Mouse (Mus musculus) liver, embryonic 14.5 days (tissue): ENCODE results near the gene Ncapg. TPM values are rescaled to one million over a fixed set of nuclear protein-coding genes. Genes with fewer than 3 reads are reported as not detected.
A peak's percentile ranks its signal among the peaks of the same experiment; 100 is the strongest.

Experiments
- ATAC-seq: fragments of 200-750 bp; cut with Nextera tagmentation; 2 replicates; pipeline ENCODE4 v1.8.0; 2017; ENCODE audit warnings: moderate number of reproducible peaks, mild to moderate bottlenecking, moderate library complexity; ENCODE audit not compliant: insufficient read depth
- DNase-seq, 3 experiments: peaks; one replicate each; pipeline ENCODE4 v3.0.0-alpha.2; 2012 to 2013; ENCODE audit warnings: low read depth in 3 of 3, low spot score in 3 of 3
- H3K27ac ChIP-seq: fragments of 300-500 bp; sonication (generic); 2 replicates; pipeline ENCODE4 v1.5.1; 2014; ENCODE audit warnings: moderate library complexity, mild to moderate bottlenecking, control low read depth, inconsistent platforms
- H3K27me3 ChIP-seq: fragments of 300-500 bp; sonication (generic); 2 replicates; pipeline ENCODE4 v1.6.1; 2014; ENCODE audit warnings: mild to moderate bottlenecking, low read length, moderate library complexity; ENCODE audit not compliant: control insufficient read depth, insufficient read depth
- H3K36me3 ChIP-seq: fragments of 300-500 bp; sonication (generic); replicated peaks from 2 replicates; pipeline ENCODE4 v1.6.1; 2014; ENCODE audit warnings: low read depth; ENCODE audit not compliant: control insufficient read depth, insufficient read depth
- H3K4me1 ChIP-seq, 2 experiments: fragments of 200-500 bp in 1 of 2; fragments of 300-500 bp in 1 of 2; sonication (generic) in 1 of 2; replicated peaks; 2 replicates each; pipeline ENCODE4 v1.6.1; 2012 to 2014; ENCODE audit warnings: antibody characterized with exemption in 1 of 2, inconsistent platforms in 1 of 2, low read length in 1 of 2; ENCODE audit not compliant: control insufficient read depth in 2 of 2, insufficient read depth in 2 of 2
- H3K4me2 ChIP-seq: fragments of 300-500 bp; sonication (generic); 2 replicates; pipeline ENCODE4 v1.6.1; 2014; ENCODE audit warnings: low read depth, mild to moderate bottlenecking, control low read depth, moderate library complexity
- H3K4me3 ChIP-seq, 2 experiments: fragments of 200-500 bp in 1 of 2; fragments of 300-500 bp in 1 of 2; sonication (generic) in 1 of 2; 2 replicates each; pipeline ENCODE4 v1.5.1; 2012 to 2014; ENCODE audit warnings: low read depth in 2 of 2, low read length in 2 of 2, mild to moderate bottlenecking in 2 of 2, control low read depth in 1 of 2, inconsistent platforms in 1 of 2, moderate library complexity in 1 of 2; ENCODE audit not compliant: insufficient read depth in 1 of 2
- H3K9ac ChIP-seq: fragments of 300-500 bp; sonication (generic); replicated peaks from 2 replicates; pipeline ENCODE4 v1.6.1; 2014; ENCODE audit warnings: mild to moderate bottlenecking, control low read depth, moderate library complexity
- H3K9me3 ChIP-seq: fragments of 300-500 bp; sonication (generic); 2 replicates; pipeline ENCODE4 v1.6.1; 2016; ENCODE audit warnings: low read length, mixed read lengths; ENCODE audit not compliant: control insufficient read depth
- CTCF ChIP-seq: IDR thresholded peaks from 2 replicates; pipeline ENCODE4 v1.5.1; 2016; ENCODE audit warnings: antibody characterized with exemption, low read depth, control low read depth
- EP300 ChIP-seq: IDR thresholded peaks from 2 replicates; pipeline ENCODE4 v1.6.1; 2016; ENCODE audit warnings: antibody characterized with exemption, low read depth
- WGBS: fragments of 180-500 bp; shearing (Covaris S2); extraction: QIAGEN DNeasy Blood & Tissue Kit; methylation state at CpG from one replicate; pipeline ENCODE4 v1.1.7; 2014; ENCODE audit not compliant: insufficient replicate concordance; 5-methylcytosine and 5-hydroxymethylcytosine counted together
- polyA plus RNA-seq, 2 experiments: library from polyadenylated mRNA; depleted of rRNA in 1 of 2; stranded (reverse) in 1 of 2; unstranded in 1 of 2; fragments of >200 nt; fragmentation: Nextera tagmentation in 1 of 2; extraction: Ambion mirVana in 1 of 2; gene quantifications; 2 replicates each; pipeline versions ENCODE4 v1.2.1 to v1.2.3; 2012 to 2014

Gene Ncapg
- polyA plus RNA-seq, 2 experiments = 28.2 to 57.4 TPM

DNA sequence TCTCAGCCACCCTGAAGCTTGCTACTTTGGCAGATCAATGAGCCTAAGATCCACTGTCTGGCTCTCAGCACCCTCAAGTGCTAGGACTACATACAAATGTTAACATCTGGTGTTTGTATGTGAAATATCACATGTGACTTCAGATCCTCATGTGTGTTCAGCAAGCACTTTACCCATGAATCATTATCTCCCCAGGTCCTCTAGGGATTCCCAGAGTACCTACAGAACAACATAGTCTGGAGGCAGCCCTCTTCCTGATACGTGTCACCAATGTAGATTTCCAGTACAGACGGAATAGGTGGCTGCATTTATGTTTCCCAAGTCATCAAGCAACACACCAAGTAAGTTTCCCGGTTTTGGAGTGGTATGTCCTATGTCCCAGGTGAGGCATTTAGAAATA is 888 bp upstream of the Ncapg start:
- no peak for ATAC-seq
- TF ChIP-seq EP300 (no peak), CTCF (no peak)

DNA sequence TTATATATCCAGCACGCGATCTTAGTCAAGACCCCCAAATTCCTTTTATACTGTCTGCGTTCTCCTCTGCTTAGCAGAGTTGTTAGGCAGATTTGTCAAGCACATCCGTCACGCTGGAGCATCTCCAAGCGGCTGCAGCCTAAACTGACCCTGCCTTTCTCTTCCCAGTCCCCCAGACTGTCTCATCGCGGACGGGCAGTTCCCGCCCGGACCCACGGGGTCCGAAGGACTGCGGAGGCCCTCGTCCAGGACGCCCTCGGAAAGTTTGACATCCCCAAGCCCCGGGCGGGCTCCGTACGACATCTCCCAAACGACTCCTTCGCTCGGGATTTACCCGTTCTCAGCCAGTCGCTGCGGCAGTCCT is 503 bp upstream of the Ncapg start:
- Histone ChIP-seq H3K4me2 (peak overlapping the region; percentile 86), H3K27me3 (no peaks in the 10 kb centered on the region), H3K9me3 (no peaks in the 10 kb centered on the region), H3K9ac (peak overlapping the region; percentile 73), H3K4me1 (peaks cover 0 to 5% of the 10 kb centered on the region in 2 experiments; a peak in 2 of 4 replicates), H3K4me3 (peak overlapping the region; percentile 83 to 90), H3K36me3 (peaks cover 5% of the 10 kb centered on the region), H3K27ac (peak overlapping the region; percentile 58)
- ATAC-seq = peak; percentile 39
- no peak for DNase-seq
- no peak for TF ChIP-seq EP300
- TF ChIP-seq CTCF = no peak
- WGBS = under 1% methylated on average over 27 of the region's 27 CpGs

More for the DNA sequence above, 888 bp upstream of the Ncapg start:
- WGBS = 0% methylated on average over 3 of the region's 3 CpGs
- H3K27ac ChIP-seq = peak overlapping the region; percentile 58
- H3K4me3 ChIP-seq = peak overlapping the region; percentile 83 to 90
- peaks cover 5% of the 10 kb centered on the region for H3K36me3 ChIP-seq
- no peaks in the 10 kb centered on the region for H3K9me3 ChIP-seq
- DNase-seq = peak in 1 of 3 experiments; percentile 35
- peaks cover 0 to 5% of the 10 kb centered on the region in 2 experiments; a peak in 2 of 4 replicates for H3K4me1 ChIP-seq
- H3K4me2 ChIP-seq = peak overlapping the region; percentile 86
- H3K27me3 ChIP-seq = no peaks in the 10 kb centered on the region
- H3K9ac ChIP-seq = peak overlapping the region; percentile 73

DNA sequence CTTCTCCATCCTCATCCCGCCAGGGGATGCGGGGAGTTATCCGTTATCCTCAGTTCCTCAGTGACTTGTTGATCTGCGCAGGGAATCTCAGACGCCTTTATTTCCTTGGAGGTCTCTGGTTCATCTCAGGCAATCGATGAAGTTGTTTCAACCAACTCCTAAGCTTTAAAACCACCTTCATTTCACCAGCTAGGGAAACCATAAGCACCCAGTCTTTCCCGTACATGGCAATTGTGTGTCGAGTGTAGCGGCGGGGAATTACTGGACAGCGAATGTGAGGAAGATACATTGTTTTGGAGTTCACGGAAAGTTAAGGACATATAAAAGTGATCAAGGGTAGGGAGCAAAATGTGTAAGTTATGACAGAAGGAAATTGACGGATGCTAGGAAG is 556 bp downstream of the Ncapg start:
- Histone ChIP-seq H3K36me3 (peaks cover 7% of the 10 kb centered on the region), H3K4me2 (peak overlapping the region; percentile 76), H3K27ac (peak overlapping the region; percentile 81), H3K9ac (peak overlapping the region; percentile 91), H3K27me3 (no peaks in the 10 kb centered on the region), H3K4me3 (peak overlapping the region; percentile 83 to 97), H3K9me3 (no peaks in the 10 kb centered on the region), H3K4me1 (peaks cover 0 to 5% of the 10 kb centered on the region in 2 experiments; a peak in 2 of 4 replicates)
- ATAC-seq = no peak
- peak in 1 of 3 experiments; percentile 29 for DNase-seq
- TF ChIP-seq CTCF (no peak), EP300 (no peak)
- under 1% methylated on average over 13 of the region's 13 CpGs for WGBS

DNA sequence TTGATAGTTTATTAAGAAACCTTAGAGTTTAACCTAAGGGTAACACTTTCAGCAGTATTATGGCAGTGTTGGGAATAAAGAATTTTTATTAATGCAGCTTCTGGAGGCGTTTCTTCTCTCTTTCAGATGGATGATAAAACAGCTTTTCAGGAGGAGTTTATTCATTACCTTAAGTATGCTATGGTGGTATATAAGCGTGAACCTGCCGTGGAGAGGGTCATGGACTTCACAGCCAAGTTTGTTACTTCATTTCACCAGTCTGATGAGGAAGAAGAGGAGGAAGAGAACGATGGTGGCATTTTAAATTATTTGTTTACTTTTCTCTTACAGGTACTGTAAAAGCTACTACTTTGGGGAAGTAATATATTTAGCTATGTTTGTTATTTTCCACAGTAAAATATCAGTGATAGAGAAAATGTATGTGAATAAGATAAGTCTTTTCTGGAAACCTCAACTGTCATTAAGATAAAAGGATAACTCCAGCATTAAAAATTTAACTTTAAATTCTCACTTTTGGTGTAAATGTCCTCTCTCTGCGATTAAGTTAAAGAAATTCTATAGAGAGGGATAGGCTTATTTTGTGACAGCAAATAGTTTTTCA is 1.3 kb downstream of the Ncapg start:
- peak overlapping the region; percentile 76 for H3K4me2 ChIP-seq
- H3K36me3 ChIP-seq = peaks cover 10% of the 10 kb centered on the region
- ATAC-seq (no peak), DNase-seq (no peak)
- H3K4me1 ChIP-seq = peaks cover 0 to 5% of the 10 kb centered on the region in 2 experiments; a peak in 2 of 4 replicates
- H3K27me3 ChIP-seq = no peaks in the 10 kb centered on the region
- no peak for TF ChIP-seq CTCF
- TF ChIP-seq EP300 = no peak
- 45% methylated on average over 5 of the region's 5 CpGs for WGBS
- peak overlapping the region; percentile 91 for H3K9ac ChIP-seq
- no peak overlapping the region for H3K27ac ChIP-seq
- no peaks in the 10 kb centered on the region for H3K9me3 ChIP-seq
- H3K4me3 ChIP-seq = peak overlapping the region; percentile 83 to 97

DNA sequence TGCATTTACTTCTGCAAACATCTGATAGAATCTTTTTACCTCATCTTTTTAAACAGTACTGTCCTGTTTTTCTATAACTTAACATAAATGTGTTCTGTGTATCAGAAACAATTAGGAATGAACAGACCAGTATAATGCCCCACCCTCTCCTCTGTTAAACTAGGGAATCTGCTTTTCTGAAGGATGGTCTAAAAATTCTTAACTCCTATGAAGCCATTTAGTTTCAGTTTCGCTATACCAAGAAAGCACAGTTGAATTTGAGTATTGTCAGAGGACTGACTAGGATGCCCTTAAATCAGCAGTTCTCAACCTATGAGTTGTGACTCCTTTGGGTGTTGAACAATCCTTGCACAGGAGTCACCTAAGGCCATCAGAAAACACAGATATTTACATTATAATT is 5.3 kb downstream of the Ncapg start:
- no peaks in the 10 kb centered on the region for H3K9me3 ChIP-seq
- H3K4me2 ChIP-seq = no peak overlapping the region
- H3K27ac ChIP-seq = no peak overlapping the region
- no peaks in the 10 kb centered on the region for H3K27me3 ChIP-seq
- H3K4me3 ChIP-seq = no peak overlapping the region
- no peak overlapping the region for H3K9ac ChIP-seq
- peaks cover 0 to 2% of the 10 kb centered on the region in 2 experiments; a peak in 1 of 4 replicates for H3K4me1 ChIP-seq
- peaks cover 24% of the 10 kb centered on the region for H3K36me3 ChIP-seq
- no peak for TF ChIP-seq CTCF
- TF ChIP-seq EP300 = no peak
- 73% methylated on average over 1 of the region's 1 CpGs for WGBS
- ATAC-seq (no peak), DNase-seq (no peak)
